Mouse (Mus musculus): Measurements from ENCODE around the gene H1fx. TPM values are rescaled to one million over a fixed set of nuclear protein-coding genes. Genes with fewer than 3 reads are reported as not detected.
"Not testable (repeated sequence)": the region's sequence is repeated elsewhere in the genome, so short reads cannot be mapped to it uniquely, and the experiment has no call there.

Gene H1fx
- total RNA-seq, 2 experiments from 2014 or later, result 59.2 to 60.8 TPM

DNA sequence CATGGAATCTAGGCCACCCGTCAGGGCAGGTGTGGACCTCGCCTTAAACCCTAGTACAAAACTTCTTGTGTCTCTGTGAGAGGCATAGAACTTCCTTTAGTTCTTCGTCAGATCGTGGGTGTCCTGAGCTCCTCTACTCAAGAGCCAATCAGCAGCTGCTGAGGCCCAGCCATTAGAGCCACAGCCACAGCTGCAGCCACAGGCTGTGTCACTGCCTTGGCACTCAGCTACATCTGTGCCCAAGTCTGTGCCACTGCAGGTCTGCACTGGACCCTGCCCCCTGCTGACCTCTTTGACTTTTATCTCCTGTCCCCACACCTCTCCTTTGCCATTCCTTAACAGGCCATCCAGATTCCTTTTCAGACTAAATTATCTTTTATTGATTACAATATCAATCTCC lies 9.8 kb upstream of the H1fx start:
- intact Hi-C loops (cut with DNase I), result no loop called here
- DNase-seq (ENCODE audit: low spot score in 2 of 2), result no peak

DNA sequence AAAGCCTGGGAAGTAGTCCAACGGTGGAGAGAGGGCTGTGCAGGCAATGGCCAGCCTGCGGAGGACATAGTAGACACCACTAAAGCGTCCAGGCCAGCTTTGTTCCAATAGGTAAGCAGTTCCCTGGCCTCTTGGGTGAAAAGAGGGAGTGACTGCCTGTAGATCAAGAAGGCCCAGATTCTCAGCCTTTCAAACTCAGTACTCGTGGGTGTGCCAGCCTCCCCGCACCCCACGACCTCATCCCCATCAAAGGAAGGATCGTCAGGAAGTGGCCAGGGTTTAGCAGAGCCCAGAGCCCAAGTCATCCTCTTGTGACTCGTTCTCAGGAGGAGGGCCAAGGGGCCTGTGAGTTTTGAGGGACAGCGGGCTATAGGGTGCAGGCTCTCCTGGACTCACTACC lies 1.1 kb upstream of the H1fx start:
- no peak for DNase-seq (ENCODE audit: low spot score in 2 of 2)
- intact Hi-C loops (cut with DNase I), result loop anchor here (5.0 kb wide), 1 partner anchor 70 kb away; the partner anchor contains the start of gene Hmces

DNA sequence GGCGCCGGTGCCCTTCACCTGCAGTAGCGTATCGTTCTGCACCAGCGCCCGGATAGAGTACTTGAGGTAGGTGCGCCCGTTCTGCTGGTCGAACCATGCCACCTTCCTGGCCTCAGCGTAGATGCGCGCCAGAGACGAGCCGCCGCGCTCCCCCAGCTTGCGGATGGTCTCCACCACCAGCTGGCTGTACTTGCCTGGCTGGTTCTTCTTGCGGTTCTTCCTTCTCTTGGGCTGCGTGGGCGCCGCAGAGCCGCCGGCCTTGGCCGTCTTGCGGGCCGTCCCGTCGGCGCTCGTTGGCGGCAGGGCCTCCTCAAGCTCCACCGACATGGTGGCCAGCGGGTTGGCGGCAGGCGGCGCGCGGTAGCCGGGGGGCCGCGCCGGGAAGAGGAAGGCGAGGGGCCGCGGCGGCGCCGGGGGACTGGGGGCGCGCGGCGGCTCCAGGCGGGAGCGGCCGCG lies 379 bp downstream of the H1fx start:
- DNase-seq (ENCODE audit: low spot score in 2 of 2), result peak in 1 of 2 experiments; percentile 65
- intact Hi-C loops (cut with DNase I), result loop anchor here (5.0 kb wide), 1 partner anchor 69 kb away; the partner anchor contains the start of gene Hmces

DNA sequence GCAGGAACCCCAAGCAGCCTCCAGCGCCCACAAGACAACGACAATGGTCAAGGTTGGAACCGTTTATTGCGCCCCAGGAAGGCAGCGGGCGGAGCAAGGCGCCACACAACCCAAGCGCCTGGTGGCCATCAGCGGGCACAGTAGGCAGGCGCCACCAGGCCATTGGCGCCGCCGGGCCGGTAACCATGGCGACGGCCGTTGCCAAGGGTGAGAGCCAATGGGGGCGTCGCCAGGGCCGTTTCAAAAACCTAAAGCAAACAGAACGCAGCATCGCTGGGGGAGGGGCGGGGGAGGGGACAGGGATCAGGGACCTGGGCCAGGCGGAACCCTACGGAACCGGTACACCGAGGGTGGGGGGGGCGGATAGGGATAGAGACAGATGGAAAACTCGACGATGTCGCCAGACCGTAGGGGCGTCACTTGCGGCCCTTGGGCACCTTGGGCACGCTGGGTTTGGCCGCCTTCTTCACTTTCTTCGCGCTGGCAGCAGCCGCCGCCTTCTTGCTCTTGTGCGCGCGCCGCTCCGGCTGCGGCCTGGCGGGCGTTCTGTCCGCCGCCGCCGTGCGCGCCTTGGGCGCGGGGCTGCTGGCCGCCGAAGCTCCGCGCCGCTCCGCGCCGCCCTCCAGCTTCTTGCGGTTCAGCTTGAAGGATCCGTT lies 935 bp downstream of the H1fx start:
- intact Hi-C loops (cut with DNase I), result loop anchor here (5.0 kb wide), 1 partner anchor 68 kb away; the partner anchor contains the start of gene Hmces
- DNase-seq (ENCODE audit: low spot score in 2 of 2), result peak; percentile 86

DNA sequence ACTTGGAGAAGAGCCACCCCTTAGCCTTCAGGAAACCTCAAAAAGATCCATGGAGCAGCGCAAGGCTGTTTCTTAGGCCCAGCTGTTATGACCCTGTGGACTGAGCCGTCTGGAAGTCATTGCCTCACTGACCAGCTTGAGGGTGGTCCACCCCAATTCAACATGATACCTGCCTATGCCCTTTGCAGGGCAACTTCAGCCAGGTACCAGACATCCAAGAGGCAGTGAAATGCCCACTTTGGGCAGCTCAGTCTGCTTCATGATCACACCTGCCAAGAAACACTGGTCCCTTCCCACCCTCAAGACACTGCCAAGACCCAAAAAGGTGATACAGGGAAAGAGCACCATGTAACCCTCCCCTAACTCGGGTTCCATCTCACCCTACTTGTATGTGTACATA lies 1.7 kb downstream of the H1fx start:
- intact Hi-C loops (cut with DNase I), result loop anchor here (5.0 kb wide), 1 partner anchor 67 kb away; the partner anchor contains the start of gene Hmces
- DNase-seq (ENCODE audit: low spot score in 2 of 2), result no peak

DNA sequence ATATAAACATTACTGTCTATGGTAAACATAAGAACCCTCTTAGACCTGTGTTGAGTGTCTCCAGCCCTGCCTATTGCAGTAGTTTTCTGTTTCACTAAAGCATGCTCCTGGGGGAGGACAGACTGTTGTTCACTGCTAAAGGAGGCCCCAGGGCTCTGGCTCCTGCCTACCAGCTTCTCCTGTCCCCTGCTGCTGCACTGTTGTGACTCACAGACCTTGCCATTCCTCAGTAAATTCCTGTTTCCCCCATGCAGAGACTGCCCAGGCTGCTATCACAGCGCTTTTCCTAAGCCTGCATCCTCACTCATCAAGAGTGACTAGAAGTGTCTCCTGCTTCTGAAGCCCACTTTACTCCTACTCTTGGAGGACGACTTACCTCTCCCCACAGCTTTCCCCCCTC lies 11.4 kb downstream of the H1fx start:
- intact Hi-C loops (cut with DNase I), result no loop called here
- no peak for DNase-seq (ENCODE audit: low spot score in 2 of 2)

DNA sequence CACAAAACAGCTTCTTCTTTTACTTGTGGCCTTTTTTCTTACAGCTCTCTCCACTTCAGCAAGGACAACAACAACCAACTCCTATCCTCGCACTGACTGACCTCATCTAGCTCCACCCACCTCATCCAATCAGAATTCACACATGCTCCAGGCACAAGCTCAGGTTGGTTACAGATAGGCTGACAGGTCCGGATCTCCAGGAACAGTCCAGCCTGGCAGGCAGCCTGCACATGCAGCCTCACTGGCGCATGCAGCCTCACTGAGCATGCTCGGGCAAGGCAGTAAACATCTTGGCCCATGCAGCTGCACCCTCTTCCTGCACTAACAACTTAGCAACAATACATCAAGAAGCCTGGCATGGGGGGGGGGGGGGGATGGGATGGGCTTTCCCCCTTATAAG lies 19.0 kb downstream of the H1fx start:
- DNase-seq (ENCODE audit: low spot score in 2 of 2), result not testable (repeated sequence)
- intact Hi-C loops (cut with DNase I), result loop anchor here (5.0 kb wide), 1 partner anchor 35 kb away; no protein-coding TSS in a partner anchor

DNA sequence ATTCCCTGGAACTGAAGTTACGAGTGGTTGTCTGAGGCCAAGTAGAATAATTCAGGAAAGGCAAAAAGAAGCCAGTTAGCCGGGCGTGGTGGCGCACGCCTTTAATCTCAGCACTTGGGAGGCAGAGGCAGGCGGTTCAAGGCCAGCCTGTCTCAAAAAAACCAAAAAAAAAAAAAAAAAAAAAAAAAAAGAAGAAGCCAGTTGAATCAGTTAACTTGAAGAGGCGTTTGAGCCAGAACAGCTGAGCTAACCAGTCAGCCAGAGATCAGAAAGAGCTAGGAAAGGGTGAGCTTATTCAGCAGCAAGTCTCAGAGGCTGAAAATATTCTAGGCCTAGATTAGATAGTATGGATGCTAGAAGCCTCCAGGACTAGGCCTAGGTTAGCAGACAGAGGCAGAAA lies 39.3 kb downstream of the H1fx start:
- intact Hi-C loops (cut with DNase I), result no loop called here
- no peak for DNase-seq (ENCODE audit: low spot score in 2 of 2)

DNA sequence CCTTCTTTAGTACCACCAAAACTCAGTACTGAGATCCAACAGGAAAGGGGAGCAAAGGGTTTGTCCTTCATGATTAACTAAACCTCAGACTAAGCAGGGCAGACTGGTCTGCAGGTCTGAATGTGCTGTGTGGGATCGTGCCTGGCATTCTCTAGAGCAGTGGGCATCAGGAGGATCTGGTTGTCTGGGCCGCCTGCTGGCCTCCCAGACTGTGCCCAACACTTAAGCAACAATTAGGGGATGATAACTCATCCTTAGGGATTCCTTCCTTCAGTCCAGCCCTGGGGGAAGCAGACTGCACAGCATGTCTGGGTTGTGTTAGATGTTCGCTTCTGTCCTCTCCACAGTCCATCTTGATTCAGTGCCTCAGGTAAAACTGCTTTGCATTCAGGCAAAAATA lies 42.5 kb downstream of the H1fx start:
- intact Hi-C loops (cut with DNase I), result no loop called here
- DNase-seq (ENCODE audit: low spot score in 2 of 2), result no peak

DNA sequence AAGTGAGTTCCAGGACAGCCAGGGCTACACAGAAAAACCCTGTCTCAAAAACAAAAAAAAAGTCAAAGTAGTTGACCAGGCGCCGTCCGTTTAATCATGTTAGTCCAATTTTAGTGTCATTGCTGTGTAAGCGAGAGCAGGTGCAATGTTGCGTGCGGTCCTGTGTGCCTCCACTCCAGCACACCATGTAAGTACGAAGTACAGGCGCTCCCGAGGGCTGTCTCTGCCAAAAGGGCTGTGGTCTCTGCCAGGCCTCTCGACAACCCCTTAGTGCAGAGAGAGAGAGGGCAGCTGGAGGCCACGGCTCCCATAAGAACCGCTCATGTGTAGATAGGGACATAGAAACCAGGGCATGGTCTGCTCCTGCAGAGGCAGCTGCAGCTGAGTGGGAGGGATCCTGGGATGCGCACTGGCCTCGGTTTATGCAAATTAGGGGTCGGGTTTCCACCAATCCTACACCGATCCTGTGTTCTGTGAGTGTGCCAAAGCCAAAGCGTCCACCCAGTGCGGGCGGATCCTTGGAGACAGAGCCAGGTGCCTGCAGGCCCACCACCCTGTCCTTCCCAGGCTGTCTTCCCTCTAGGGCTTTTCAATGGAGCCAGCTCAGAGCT lies 44.2 kb downstream of the H1fx start:
- intact Hi-C loops (cut with DNase I), result no loop called here
- no peak for DNase-seq (ENCODE audit: low spot score in 2 of 2)

DNA sequence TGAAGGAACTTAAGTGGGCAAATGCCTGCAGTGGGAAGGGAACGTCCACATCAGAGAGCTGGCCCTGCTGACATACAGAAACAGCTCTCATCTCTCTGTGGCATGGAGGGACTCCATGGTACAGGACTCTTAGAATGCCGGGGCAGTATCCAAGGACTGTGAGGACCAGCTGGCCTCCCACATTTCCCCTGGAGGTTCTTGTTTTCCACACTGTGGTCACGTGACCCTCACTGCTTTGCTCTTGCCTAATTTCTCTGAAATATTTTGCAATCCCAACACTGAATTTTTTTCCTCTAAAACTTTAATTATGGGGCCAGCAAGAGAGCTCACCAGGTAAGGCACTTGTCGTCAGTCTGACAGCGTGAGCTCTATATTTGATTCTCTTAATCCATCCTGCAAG lies 46.4 kb downstream of the H1fx start:
- intact Hi-C loops (cut with DNase I), result no loop called here
- no peak for DNase-seq (ENCODE audit: low spot score in 2 of 2)

Small RNA genes within 50 kb of the gene (microRNA-seq; reads per million reads assigned to microRNA genes)
- 0.50 to 1.7 reads per million in 2 experiments for gene Gm47286

Other genes starting within 250 kb of the H1fx start
- gene Gp9, start 203.6 kb downstream of the H1fx start, total RNA-seq (2021), result 1 to 10 TPM in 1 of 2 experiments, under 1 TPM in 1; 0.92 to 1.1 TPM
- gene Rab43, start 169.5 kb downstream of the H1fx start, total RNA-seq (2021), result 10 to 100 TPM; 18.6 to 19.8 TPM
- gene Gm45140, start 145.8 kb downstream of the H1fx start, total RNA-seq (2021), result 1 to 10 TPM; 1.4 to 1.9 TPM
- 10 to 100 TPM; 27.6 to 31.2 TPM for gene Isy1, start 142.8 kb downstream of the H1fx start, total RNA-seq (2021)
- 100 to 1,000 TPM; 250 to 258 TPM for gene Cnbp, start 130.5 kb downstream of the H1fx start, total RNA-seq (2021)
- 100 to 1,000 TPM; 212 to 218 TPM for gene Copg1, start 93.8 kb downstream of the H1fx start, total RNA-seq (2021)
- gene Hmces, start 67.7 kb downstream of the H1fx start, total RNA-seq (2021), result 10 to 100 TPM; 25.8 to 27.8 TPM
- 100 to 1,000 TPM; 330 to 341 TPM for gene Rab7, start 63.6 kb upstream of the H1fx start, total RNA-seq (2021)
- gene Rpn1, start 102.8 kb upstream of the H1fx start, total RNA-seq (2021), result 100 to 1,000 TPM; 184 to 185 TPM
- gene Gata2, start 212.3 kb upstream of the H1fx start, total RNA-seq (2021), result 1 to 10 TPM; 4.8 to 5.9 TPM
- not detected for gene Dnajb8, start 240.6 kb upstream of the H1fx start, total RNA-seq (2021)